Mouse (Mus musculus) hindbrain, postnatal 0 days (tissue): ENCODE results near the gene Icos. TPM values are rescaled to one million over a fixed set of nuclear protein-coding genes. Genes with fewer than 3 reads are reported as not detected.

ENCODE experiments used
- ATAC-seq: fragments of 200-750 bp; cut with Nextera tagmentation; 2 replicates; pipeline ENCODE4 v1.8.0; 2017; ENCODE audit warnings: mild to moderate bottlenecking, moderate TSS enrichment, moderate library complexity
- DNase-seq: peaks from one replicate; pipeline ENCODE4 v3.0.0-alpha.2; 2015; ENCODE audit warnings: low spot score
- H3K27ac ChIP-seq: fragments of 300-500 bp; sonication (generic); 2 replicates; pipeline ENCODE4 v1.5.1; 2014; ENCODE audit warnings: mild to moderate bottlenecking
- H3K27me3 ChIP-seq: fragments of 300-500 bp; sonication (generic); 2 replicates; pipeline ENCODE4 v1.6.1; 2014; ENCODE audit warnings: low read length, mixed read lengths; ENCODE audit not compliant: insufficient read depth
- H3K36me3 ChIP-seq: fragments of 300-500 bp; sonication (generic); 2 replicates; pipeline ENCODE4 v1.6.1; 2014; ENCODE audit warnings: low read length, mixed read lengths; ENCODE audit not compliant: insufficient read depth
- H3K4me1 ChIP-seq: fragments of 300-500 bp; sonication (generic); 2 replicates; pipeline ENCODE4 v1.6.1; 2014; ENCODE audit warnings: antibody characterized with exemption, low read length, mixed read lengths; ENCODE audit not compliant: insufficient read depth
- H3K4me2 ChIP-seq: fragments of 300-500 bp; sonication (generic); 2 replicates; pipeline ENCODE4 v1.6.1; 2014; ENCODE audit warnings: low read depth, mild to moderate bottlenecking, low read length, moderate library complexity, mixed read lengths
- H3K4me3 ChIP-seq: fragments of 300-500 bp; sonication (generic); 2 replicates; pipeline ENCODE4 v1.5.1; 2014; ENCODE audit warnings: low read length
- H3K9ac ChIP-seq: fragments of 300-500 bp; sonication (generic); replicated peaks from 2 replicates; pipeline ENCODE4 v1.6.1; 2014; ENCODE audit warnings: mild to moderate bottlenecking, low read length, moderate library complexity, mixed read lengths
- H3K9me3 ChIP-seq: fragments of 300-500 bp; sonication (generic); 2 replicates; pipeline ENCODE4 v1.6.1; 2016; ENCODE audit warnings: low read length, mixed read lengths
- CTCF ChIP-seq: IDR thresholded peaks from 2 replicates; pipeline ENCODE4 v1.5.1; 2016; ENCODE audit warnings: antibody characterized with exemption, control low read depth, low read depth
- WGBS: fragments of 180-500 bp; shearing (Covaris S2); extraction: QIAGEN DNeasy Blood & Tissue Kit; methylation state at CpG from one replicate; pipeline ENCODE4 v1.1.7; 2014; 5-methylcytosine and 5-hydroxymethylcytosine counted together
- polyA plus RNA-seq: library from polyadenylated mRNA; unstranded; fragments of >200 nt; fragmentation: Nextera tagmentation; extraction: Ambion mirVana; gene quantifications from 2 replicates; pipeline ENCODE4 v1.2.1, GENCODE M21; 2015
- total RNA-seq: library from RNA; depleted of rRNA; stranded (reverse); fragments of >200 nt; gene quantifications from 2 replicates; pipeline ENCODE4 v1.2.3, GENCODE M21; 2014; rRNA removed

The Icos gene
- total RNA-seq (0.25 TPM in 1 of 2 replicates, not detected in the other), polyA plus RNA-seq (0.10 and 0.19 TPM in 2 replicates)

- Histone ChIP-seq H3K4me1 (no peaks in the 10 kb centered on the region), H3K27me3 (no peaks in the 10 kb centered on the region), H3K36me3 (no peaks in the 10 kb centered on the region), H3K9me3 (no peaks in the 10 kb centered on the region), H3K4me3 (no peak within 1 kb of the TSS), H3K27ac (no peak within 1 kb of the TSS), H3K9ac (no peak within 1 kb of the TSS), H3K4me2 (no peak within 1 kb of the TSS)
- TF ChIP-seq CTCF: no peak
- ATAC-seq (no peak), DNase-seq (no peak)
- 81% methylated on average over 6 of the region's 6 CpGs for WGBS
Measured at GRCm38 (mm10) chr1:60977641-60978040, at the start of gene Icos. Icos (plus strand) TSS chr1:60977927.

- TF ChIP-seq CTCF: no peak
- DNase-seq (no peak), ATAC-seq (no peak)
- no peaks in the 10 kb centered on the region for H3K27me3 ChIP-seq
- no peak overlapping the region for H3K4me2 ChIP-seq
- H3K9ac ChIP-seq: no peak overlapping the region
- H3K36me3 ChIP-seq: no peaks in the 10 kb centered on the region
- H3K4me3 ChIP-seq: no peak overlapping the region
- no peak overlapping the region for H3K27ac ChIP-seq
- no peaks in the 10 kb centered on the region for H3K9me3 ChIP-seq
- H3K4me1 ChIP-seq: no peaks in the 10 kb centered on the region
- WGBS: 98% methylated on average over 3 of the region's 3 CpGs
Measured at GRCm38 (mm10) chr1:60929036-60929435, 48.7 kb upstream of the Icos start.

- 82% methylated on average over 7 of the region's 7 CpGs for WGBS
- no peak for TF ChIP-seq CTCF
- ATAC-seq (no peak), DNase-seq (no peak)
- no peaks in the 10 kb centered on the region for H3K4me1 ChIP-seq
- no peak overlapping the region for H3K27ac ChIP-seq
- H3K9me3 ChIP-seq: no peaks in the 10 kb centered on the region
- H3K9ac ChIP-seq: no peak overlapping the region
- H3K36me3 ChIP-seq: no peaks in the 10 kb centered on the region
- no peak overlapping the region for H3K4me3 ChIP-seq
- H3K4me2 ChIP-seq: no peak overlapping the region
- no peaks in the 10 kb centered on the region for H3K27me3 ChIP-seq
Measured at GRCm38 (mm10) chr1:60930397-60930796, 47.3 kb upstream of the Icos start.

GRCm38 (mm10) chr1:60935968-60936581, 41.7 kb upstream of the Icos start:
- Histone ChIP-seq H3K4me1 (no peaks in the 10 kb centered on the region), H3K36me3 (no peaks in the 10 kb centered on the region), H3K9ac (no peak overlapping the region), H3K9me3 (no peaks in the 10 kb centered on the region), H3K27me3 (no peaks in the 10 kb centered on the region), H3K4me3 (no peak overlapping the region), H3K27ac (peak overlapping the region; percentile 2; the same call in 1 of the 2 replicates), H3K4me2 (0 out of 2 replicates have a peak overlapping the region, but pooled peaks have one; percentile 3)
- peak; percentile 81 for ATAC-seq
- TF ChIP-seq CTCF: no peak
- 32% methylated on average over 8 of the region's 8 CpGs for WGBS
- peak; percentile 56 for DNase-seq

- ATAC-seq: no peak
- Histone ChIP-seq H3K4me3 (no peak overlapping the region), H3K9ac (no peak overlapping the region), H3K27ac (no peak overlapping the region), H3K36me3 (no peaks in the 10 kb centered on the region), H3K27me3 (no peaks in the 10 kb centered on the region), H3K4me1 (no peaks in the 10 kb centered on the region), H3K9me3 (no peaks in the 10 kb centered on the region), H3K4me2 (no peak overlapping the region)
- DNase-seq: no peak
- no peak for TF ChIP-seq CTCF
- WGBS: 86% methylated on average over 6 of the region's 6 CpGs
Measured at GRCm38 (mm10) chr1:60936963-60937711, 40.6 kb upstream of the Icos start.

- ATAC-seq (no peak), DNase-seq (no peak)
- Histone ChIP-seq H3K27ac (no peak overlapping the region), H3K4me3 (no peak overlapping the region), H3K36me3 (no peaks in the 10 kb centered on the region), H3K4me1 (no peaks in the 10 kb centered on the region), H3K9ac (no peak overlapping the region), H3K4me2 (no peak overlapping the region), H3K27me3 (no peaks in the 10 kb centered on the region), H3K9me3 (no peaks in the 10 kb centered on the region)
- WGBS: 67% methylated on average over 2 of the region's 2 CpGs
- TF ChIP-seq CTCF: no peak
Measured at GRCm38 (mm10) chr1:60938256-60938655, 39.5 kb upstream of the Icos start.

- WGBS: 90% methylated on average over 5 of the region's 5 CpGs
- H3K4me3 ChIP-seq: no peak overlapping the region
- ATAC-seq: no peak
- no peak overlapping the region for H3K4me2 ChIP-seq
- no peak for DNase-seq
- no peaks in the 10 kb centered on the region for H3K27me3 ChIP-seq
- H3K9me3 ChIP-seq: no peaks in the 10 kb centered on the region
- no peak overlapping the region for H3K27ac ChIP-seq
- TF ChIP-seq CTCF: no peak
- no peaks in the 10 kb centered on the region for H3K36me3 ChIP-seq
- no peaks in the 10 kb centered on the region for H3K4me1 ChIP-seq
- H3K9ac ChIP-seq: no peak overlapping the region
Measured at GRCm38 (mm10) chr1:60938974-60939373, 38.8 kb upstream of the Icos start.
